Mouse (Mus musculus): ENCODE measurements around the gene Lrrfip1.

DNA sequence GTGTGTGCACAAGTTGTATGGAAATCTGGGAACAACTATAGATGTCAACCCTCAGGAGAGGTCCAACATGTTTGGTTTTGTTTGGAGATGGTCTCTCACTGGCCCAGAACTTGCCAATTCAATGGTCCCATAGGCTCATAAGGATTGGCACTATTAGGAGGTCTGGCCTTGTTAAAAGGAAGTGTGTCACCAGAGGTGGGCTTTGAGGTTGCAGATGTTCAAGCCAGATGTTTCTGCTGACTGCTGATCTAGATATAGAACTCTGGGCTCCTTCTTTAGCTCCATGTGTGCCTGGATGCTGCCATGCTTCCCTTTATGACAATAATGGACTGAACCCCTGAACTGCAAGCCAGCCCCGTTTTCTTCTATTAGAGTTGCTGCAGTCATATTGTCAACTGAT lies 31.8 kb downstream of the Lrrfip1 start:
- TF ChIP-seq POLR2A (IDR thresholded peaks at IDR 0.05; ENCODE audit: low read depth, low read length), result no peak
- no peak for TF ChIP-seq CTCF (IDR thresholded peaks at IDR 0.05; ENCODE audit: extremely low read depth, insufficient read depth, insufficient read length, insufficient replicate concordance)

Measured in spleen, adult 2 months (tissue).